Mouse (Mus musculus): ENCODE results near the gene Cfap97. TPM values are rescaled to one million over a fixed set of nuclear protein-coding genes. Genes with fewer than 3 reads are reported as not detected.

The Cfap97 gene
- total and polyA plus RNA-seq, 3 experiments = 11.8 to 20.9 (median 14.4) TPM

GRCm38 (mm10) chr8:46180136-46180535 is 28.6 kb downstream of the Cfap97 start:
- no peak overlapping the region for H3K4me3 ChIP-seq (replicated peaks in 1 of 3; ENCODE audit: low read depth in 2 of 3, low read length in 2 of 3, poor library complexity in 1 of 3)
- H3K27ac ChIP-seq (ENCODE audit: insufficient read depth, low read depth) = no peak overlapping the region
- in situ Hi-C loops (cut with MboI; ENCODE audit: low pct_ligation_motif_present, low pct_unique_long_range_greater_than_20kb, low sequenced_read_pairs) (no loop called here), dilution Hi-C loops (cut with MboI; ENCODE audit: extremely low pct_ligation_motif_present, extremely low pct_unique_long_range_greater_than_20kb, low sequenced_read_pairs) (no loop called here)
- H3K4me1 ChIP-seq (ENCODE audit: control insufficient read depth in 1 of 2, insufficient read depth in 2 of 2) = no peaks in the 10 kb centered on the region
- H3K4me2 ChIP-seq (ENCODE audit: insufficient read depth, low read depth, poor library complexity, severe bottlenecking) = no peak overlapping the region
- peaks cover 13 to 56% of the 10 kb centered on the region in 2 experiments for H3K36me3 ChIP-seq (replicated peaks in 1 of 2; ENCODE audit: control insufficient read depth in 1 of 2, insufficient read depth in 1 of 2, low read length in 1 of 2)
- DNase-seq (ENCODE audit: extremely low read depth) = no peak
- TF ChIP-seq MYC (IDR thresholded peaks at IDR 0.05; ENCODE audit: low read depth, low read length) (no peak), ETS1 (conservative IDR thresholded peaks at IDR 0.05; ENCODE audit: low read depth, low read length) (no peak), ZNF384 (IDR thresholded peaks at IDR 0.05; ENCODE audit: low read depth, low read length) (no peak), UBTF (IDR thresholded peaks at IDR 0.05; ENCODE audit: low read depth, low read length) (no peak), HCFC1 (IDR thresholded peaks at IDR 0.05; ENCODE audit: low read depth, low read length) (no peak), ZMIZ1 (IDR thresholded peaks at IDR 0.05; ENCODE audit: low read depth, low read length) (no peak), IRF4 (IDR thresholded peaks at IDR 0.05; ENCODE audit: low read depth, low read length) (no peak), CTCF (conservative IDR thresholded peaks at IDR 0.05 in 1 of 2, IDR thresholded peaks at IDR 0.05 in 1 of 2; ENCODE audit: low read depth in 2 of 2, low read length in 2 of 2) (no peak), E2F4 (IDR thresholded peaks at IDR 0.05; ENCODE audit: insufficient replicate concordance, low read depth, low read length) (no peak), PAX5 (IDR thresholded peaks at IDR 0.05; ENCODE audit: low read length) (no peak), GABPA (IDR thresholded peaks at IDR 0.05; ENCODE audit: insufficient replicate concordance, low read depth, low read length) (no peak), TBP (conservative IDR thresholded peaks at IDR 0.05; ENCODE audit: low read depth, low read length) (no peak)
- no peaks in the 10 kb centered on the region for H3K9me3 ChIP-seq (replicated peaks; ENCODE audit: low read length)
- H3K79me2 ChIP-seq (replicated peaks; ENCODE audit: control insufficient read depth, extremely low read depth, insufficient read depth, poor library complexity, severe bottlenecking) = no peaks in the 10 kb centered on the region; the same call in 1 of the 2 replicates
- no peak overlapping the region for H3K9ac ChIP-seq (ENCODE audit: insufficient read depth, low read depth)
- H3K27me3 ChIP-seq (replicated peaks) = no peaks in the 10 kb centered on the region

- 0 out of 2 replicates have a peak overlapping the region, but pooled peaks have one; percentile 31 for H3K4me2 ChIP-seq (ENCODE audit: insufficient read depth, low read depth, poor library complexity, severe bottlenecking)
- H3K9ac ChIP-seq (ENCODE audit: insufficient read depth, low read depth) = no peak overlapping the region
- peaks cover 0 to 4% of the 10 kb centered on the region in 2 experiments; a peak in 1 of 4 replicates for H3K4me1 ChIP-seq (ENCODE audit: control insufficient read depth in 1 of 2, insufficient read depth in 2 of 2)
- no peak for TF ChIP-seq BHLHE40 (IDR thresholded peaks at IDR 0.05; ENCODE audit: low read depth, low read length)
- no peak for TF ChIP-seq POLR2AphosphoS2 (IDR thresholded peaks at IDR 0.05; ENCODE audit: low read depth, low read length)
- peak; percentile 67 to 89 for TF ChIP-seq CTCF (conservative IDR thresholded peaks at IDR 0.05 in 1 of 2, IDR thresholded peaks at IDR 0.05 in 1 of 2; ENCODE audit: low read depth in 2 of 2, low read length in 2 of 2)
- TF ChIP-seq RAD21 (IDR thresholded peaks at IDR 0.05; ENCODE audit: low read depth, low read length) = peak; percentile 80
- peak; percentile 60; the same call in 1 of the 2 replicates for TF ChIP-seq MEF2A (IDR thresholded peaks at IDR 0.05; ENCODE audit: borderline replicate concordance, low read depth, low read length)
- TF ChIP-seq SMC3 (IDR thresholded peaks at IDR 0.05; ENCODE audit: low read depth, low read length) = peak; percentile 69
- no peaks in the 10 kb centered on the region for H3K27me3 ChIP-seq (replicated peaks)
- in situ Hi-C loops (cut with MboI; ENCODE audit: low pct_ligation_motif_present, low pct_unique_long_range_greater_than_20kb, low sequenced_read_pairs) = no loop called here
- no peak overlapping the region for H3K4me3 ChIP-seq (replicated peaks in 1 of 3; ENCODE audit: low read depth in 2 of 3, low read length in 2 of 3, poor library complexity in 1 of 3)
- no peaks in the 10 kb centered on the region for H3K9me3 ChIP-seq (replicated peaks; ENCODE audit: low read length)
- no peak overlapping the region for H3K27ac ChIP-seq (ENCODE audit: insufficient read depth, low read depth)
- DNase-seq (ENCODE audit: extremely low read depth) = peak; percentile 65
- H3K79me2 ChIP-seq (replicated peaks; ENCODE audit: control insufficient read depth, extremely low read depth, insufficient read depth, poor library complexity, severe bottlenecking) = no peaks in the 10 kb centered on the region
- dilution Hi-C loops (cut with MboI; ENCODE audit: extremely low pct_ligation_motif_present, extremely low pct_unique_long_range_greater_than_20kb, low sequenced_read_pairs) = no loop called here
- peaks cover 16 to 47% of the 10 kb centered on the region in 2 experiments for H3K36me3 ChIP-seq (replicated peaks in 1 of 2; ENCODE audit: control insufficient read depth in 1 of 2, insufficient read depth in 1 of 2, low read length in 1 of 2)
Observed at GRCm38 (mm10) chr8:46185361-46185760, 33.8 kb downstream of the Cfap97 start.
